Mouse (Mus musculus): Measurements from ENCODE around the gene Hdac5.

The Hdac5 gene

GRCm38 (mm10) chr11:102216056-102216885, 13.7 kb downstream of the Hdac5 start:
- no peak for DNase-seq (ENCODE audit: low spot score in 2 of 2)

DNA sequence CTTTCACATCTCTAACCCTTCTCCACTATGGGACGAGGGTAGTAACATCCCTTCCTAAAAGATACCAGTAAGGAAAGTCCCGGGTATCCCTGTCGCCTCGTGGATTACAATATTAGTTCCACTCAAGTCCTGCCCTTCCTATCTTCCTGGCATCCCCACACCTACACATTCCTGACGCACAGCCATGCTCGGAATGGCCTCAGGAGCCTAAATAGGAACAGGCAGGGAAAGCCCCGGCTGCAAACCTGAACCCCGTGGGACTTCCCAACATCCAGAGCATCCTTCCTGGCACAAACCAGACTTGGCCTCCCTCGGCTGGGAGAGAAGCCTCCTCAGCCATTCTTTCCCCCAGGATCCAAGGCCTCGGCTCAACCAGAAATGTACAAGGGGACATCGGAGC, 14.5 kb downstream of the Hdac5 start:
- no peak for DNase-seq (ENCODE audit: low spot score in 2 of 2)

DNA sequence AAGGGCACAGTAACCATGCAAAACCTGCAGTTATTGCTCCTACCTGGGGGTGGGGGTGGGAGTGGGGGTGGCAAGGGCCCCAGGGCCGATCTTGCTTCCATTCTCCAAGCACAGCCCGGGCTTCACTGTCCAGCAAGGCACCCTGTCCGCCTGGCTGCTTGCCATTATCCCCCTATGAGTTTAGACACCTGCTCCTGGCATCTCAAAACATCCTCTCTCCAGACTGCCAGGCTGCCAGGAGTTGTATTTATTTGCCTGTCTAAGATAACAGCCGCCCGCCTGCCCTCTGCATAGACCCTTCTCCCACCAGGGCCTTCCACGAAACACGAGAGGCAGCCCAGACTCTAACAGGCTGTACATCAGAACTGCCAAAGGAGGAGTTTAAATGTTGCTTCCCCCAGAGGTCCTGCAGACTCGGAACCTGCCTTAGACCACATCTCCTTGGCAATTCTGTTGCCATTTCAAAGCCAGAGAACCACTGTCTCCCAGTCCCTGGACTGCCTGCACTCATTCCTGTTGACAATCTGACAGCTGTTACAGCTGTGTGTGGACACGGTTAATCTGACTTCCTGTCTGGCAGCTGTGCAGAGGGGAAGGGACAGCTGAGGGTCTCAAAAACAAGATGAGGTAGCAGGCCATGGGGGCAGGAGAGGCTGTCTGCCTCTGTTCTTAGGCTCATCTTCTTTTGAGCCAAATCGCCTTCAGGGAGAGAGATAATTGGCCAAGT, 15.4 kb downstream of the Hdac5 start:
- DNase-seq (ENCODE audit: low spot score in 2 of 2): no peak

- no peak for DNase-seq (ENCODE audit: low spot score in 2 of 2)
Observed at GRCm38 (mm10) chr11:102211936-102212341, 18.0 kb downstream of the Hdac5 start.

DNA sequence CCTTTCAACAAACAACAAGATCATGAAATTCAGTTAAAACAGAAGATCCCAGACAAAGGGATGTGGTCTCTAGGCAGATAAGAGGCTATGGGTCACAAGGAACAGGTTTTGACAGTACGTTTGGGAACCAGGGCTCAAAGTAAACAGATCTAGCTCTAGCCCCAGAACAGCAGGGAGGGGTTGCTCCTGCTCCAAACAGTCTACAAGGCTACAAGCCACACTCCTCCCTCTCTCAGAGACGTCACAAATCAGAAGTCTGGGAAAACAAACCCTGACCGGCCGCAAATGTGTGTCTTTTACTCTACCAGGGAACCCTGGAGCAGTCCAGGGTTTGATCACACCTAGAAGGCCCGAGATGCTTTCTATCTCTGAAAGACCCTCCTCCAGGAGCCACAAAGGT, 19.0 kb downstream of the Hdac5 start:
- DNase-seq (ENCODE audit: low spot score in 2 of 2): no peak

DNA sequence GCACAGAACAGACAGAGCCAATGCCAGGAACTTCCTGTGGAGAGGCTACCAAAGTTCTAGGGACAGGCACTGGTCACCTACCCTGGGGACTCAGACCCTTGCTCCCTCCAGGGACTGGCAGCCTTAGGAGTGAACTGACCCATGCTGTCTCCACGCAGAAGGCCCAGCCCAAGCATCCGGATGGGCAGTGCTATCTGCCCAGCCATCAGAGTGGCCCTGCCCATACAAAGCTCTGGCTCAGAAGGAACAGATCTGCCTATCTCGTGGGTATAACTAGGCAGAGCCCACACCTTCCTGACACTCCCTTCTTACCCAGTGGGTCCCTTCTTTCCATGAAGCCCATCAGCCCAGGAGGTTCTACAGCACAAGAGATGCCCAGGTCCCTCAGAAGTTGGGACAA, 19.8 kb downstream of the Hdac5 start:
- no peak for DNase-seq (ENCODE audit: low spot score in 2 of 2)

GRCm38 (mm10) chr11:102209742-102210141, 20.2 kb downstream of the Hdac5 start:
- DNase-seq (ENCODE audit: low spot score in 2 of 2): no peak

DNA sequence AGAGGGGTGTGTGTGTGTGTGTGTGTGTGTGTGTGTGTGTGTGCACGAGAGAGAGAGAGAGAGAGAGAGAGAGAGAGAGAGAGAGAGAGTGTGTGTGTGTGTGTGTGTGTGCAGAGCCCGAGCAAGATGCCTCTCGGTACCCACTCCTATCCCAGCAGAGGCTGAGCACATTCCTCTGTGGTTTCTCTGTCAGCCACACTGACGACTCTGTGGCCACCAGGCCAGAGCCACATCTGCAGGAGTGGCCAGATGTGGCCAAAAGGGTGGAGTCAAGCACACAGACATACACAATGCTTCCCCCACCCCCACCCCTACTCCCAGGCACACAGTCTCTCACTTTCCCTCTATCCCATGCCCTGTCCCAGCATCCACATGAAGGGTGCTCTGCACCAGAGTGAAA, 21.1 kb downstream of the Hdac5 start:
- no peak for DNase-seq (ENCODE audit: low spot score in 2 of 2)

DNA sequence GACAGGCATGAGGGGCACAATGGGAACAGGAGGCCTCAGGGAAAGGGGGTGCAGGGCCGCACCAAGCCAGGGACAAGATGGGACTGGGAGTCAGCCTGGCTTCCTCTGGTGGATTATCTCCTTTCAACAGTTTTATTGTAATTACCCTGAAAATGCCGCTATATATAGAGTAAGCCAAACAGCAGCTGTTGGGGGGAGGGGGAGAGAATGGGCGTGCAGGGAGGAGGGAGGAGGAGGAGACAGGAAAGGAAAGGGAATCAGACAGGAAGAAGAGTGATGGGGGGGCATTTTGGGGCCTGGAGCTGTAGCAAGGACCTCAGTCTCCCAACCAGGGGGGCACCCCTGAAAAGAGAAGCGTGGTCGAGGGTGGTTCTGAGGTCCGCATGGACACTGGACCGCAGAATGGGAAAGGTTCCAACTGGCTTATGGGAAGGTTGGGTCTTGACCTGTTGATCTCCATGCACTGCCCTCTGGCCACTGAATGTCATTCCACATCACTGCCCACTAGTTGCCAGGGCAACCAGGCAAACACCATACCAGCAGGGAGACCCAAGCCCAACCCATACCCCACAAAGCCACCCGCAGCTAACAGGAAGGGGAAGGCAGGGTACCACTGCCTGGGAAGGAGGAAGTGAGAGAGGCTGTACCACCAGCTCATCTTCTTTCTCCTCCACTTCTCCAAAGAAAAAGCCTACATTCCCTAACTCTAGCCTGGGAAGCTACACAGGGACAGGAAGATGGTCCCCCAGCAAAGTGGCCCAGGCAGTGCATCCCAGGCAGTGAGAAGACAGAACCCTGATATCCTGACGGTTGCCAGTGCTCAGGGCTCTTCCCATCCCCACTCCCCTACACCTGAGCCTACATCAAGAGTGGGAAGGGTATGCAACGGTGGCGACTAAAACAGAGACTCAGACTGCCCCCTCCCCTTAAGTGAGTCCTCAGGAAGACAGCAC, 21.9 kb downstream of the Hdac5 start:
- DNase-seq (ENCODE audit: low spot score in 2 of 2): no peak

DNA sequence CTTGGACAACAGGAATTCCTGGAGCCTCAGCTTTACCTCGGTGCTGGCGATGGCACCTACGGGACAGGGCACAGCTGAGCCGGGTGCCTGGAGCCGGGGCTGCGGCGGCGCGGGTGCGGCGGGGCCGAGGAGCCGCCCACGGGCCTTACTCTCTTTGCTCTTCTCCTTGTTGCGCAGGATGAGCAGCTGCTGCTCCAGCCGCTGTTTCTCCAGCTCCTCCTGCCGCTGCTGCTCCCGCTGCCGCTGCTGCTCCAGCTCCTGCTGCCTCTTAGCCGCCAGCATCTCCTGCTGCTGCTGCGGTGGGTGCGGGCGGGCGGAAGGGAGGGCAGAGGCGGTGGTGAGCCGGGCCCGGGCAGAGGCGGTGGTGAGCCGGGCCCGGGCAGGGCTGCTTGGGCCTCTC, 23.5 kb downstream of the Hdac5 start:
- no peak for DNase-seq (ENCODE audit: low spot score in 2 of 2)

DNA sequence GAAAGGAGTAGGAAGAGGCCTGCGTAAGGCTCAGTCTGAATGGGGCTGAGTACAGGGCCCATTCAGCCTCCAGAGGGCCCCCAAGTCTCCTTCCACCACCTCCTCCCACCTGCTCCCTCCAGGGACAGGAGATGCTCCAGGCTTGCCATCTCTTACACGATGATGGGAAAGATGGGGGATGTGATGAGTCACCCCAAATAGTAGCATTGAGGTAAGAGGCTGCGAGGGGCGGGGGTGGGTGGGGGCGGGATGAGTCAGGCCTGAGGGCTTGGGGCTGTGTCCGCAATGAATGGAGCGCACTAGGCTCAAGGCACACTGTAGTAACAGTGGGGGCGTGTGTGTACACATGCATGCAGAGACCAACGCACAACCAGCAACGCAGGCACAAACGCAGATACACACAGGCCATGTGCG, 28.6 kb downstream of the Hdac5 start:
- DNase-seq (ENCODE audit: low spot score in 2 of 2): no peak

DNA sequence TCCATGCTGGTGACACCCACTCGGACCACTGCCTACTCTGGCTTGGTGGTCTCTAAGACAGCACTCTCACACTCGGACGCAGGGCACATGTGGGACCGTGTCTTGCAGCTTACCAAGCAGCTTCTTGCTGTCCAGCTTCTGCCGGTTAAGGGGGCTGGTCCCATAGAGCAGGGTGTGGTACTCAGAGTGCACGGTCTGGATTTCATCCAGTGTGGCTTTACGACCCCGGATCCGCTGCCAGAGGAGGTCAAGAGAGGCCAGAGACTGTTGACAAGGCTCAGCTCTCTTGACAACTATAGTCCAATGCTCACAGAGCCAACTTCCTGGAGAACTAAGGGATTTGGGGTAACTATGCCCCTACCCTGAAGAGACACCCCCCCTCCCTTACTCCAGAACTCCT, 30.1 kb downstream of the Hdac5 start:
- DNase-seq (ENCODE audit: low spot score in 2 of 2): no peak

- no peak for DNase-seq (ENCODE audit: low spot score in 2 of 2)
Observed at GRCm38 (mm10) chr11:102198245-102198644, 31.7 kb downstream of the Hdac5 start.

GRCm38 (mm10) chr11:102196018-102196797, 33.8 kb downstream of the Hdac5 start:
- no peak for DNase-seq (ENCODE audit: low spot score in 2 of 2)

DNA sequence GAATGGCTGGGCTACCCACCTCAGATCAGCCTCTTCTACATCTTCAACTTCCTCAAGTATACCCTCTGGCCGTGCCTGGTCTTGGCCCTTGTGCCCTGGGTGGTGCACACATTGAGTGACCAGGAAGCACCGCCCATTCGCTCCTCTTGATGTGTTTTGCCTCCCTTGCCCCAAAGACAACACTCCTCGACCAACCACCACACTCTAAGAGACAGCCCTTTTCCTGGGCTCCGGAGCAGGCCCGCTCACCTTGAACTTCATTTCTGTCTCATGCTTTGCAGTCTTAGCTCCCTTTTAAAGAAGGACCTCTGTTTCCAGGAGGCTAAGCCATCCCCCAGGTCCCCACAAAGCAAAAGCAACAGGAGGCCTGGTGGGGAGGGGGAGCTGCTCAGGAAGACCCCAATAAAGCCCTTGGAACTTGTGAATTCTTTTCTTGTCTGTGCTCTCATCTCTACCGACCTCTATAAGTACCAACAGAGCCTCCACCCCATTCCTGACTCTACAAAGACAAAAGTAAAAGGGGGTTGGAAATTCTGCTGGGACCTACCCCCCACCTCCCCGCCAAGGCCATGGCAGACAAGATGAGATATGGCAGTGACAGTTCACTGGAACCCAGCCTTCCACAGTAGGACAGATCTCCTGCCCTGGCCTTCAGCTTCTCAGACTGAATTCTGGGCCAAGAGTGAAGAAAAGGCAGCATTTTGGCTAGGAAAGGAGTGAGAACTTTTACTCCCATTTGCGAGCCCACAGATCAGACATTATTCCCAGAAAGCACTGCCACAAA, 36.1 kb downstream of the Hdac5 start:
- no peak for DNase-seq (ENCODE audit: low spot score in 2 of 2)

DNA sequence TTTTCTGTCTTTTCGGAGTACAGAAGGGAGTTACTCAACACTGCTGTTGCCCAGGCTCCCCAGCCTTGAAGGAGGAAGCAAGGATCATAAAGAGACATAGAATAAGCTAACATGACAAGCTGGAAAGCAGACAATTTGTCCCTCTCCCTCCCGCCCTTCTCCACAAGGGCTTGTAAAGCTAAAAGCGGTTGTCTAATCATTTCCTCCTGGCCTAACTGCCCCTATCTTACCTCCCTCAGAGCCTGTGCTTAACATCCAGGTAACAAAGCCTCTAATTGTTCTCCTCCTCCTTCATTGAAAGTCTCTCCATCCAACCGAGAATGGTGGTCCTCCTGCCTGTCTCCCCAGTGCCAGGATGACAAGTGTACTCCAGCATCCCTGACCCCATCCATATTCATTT, 39.1 kb downstream of the Hdac5 start:
- DNase-seq (ENCODE audit: low spot score in 2 of 2): no peak

- DNase-seq (ENCODE audit: low spot score in 2 of 2): peak; percentile 81 to 82
Observed at GRCm38 (mm10) chr11:102189461-102190436, 40.2 kb downstream of the Hdac5 start, which contains the start of gene G6pc3. TSS of gene G6pc3 (plus strand) at chr11:102189620.

DNA sequence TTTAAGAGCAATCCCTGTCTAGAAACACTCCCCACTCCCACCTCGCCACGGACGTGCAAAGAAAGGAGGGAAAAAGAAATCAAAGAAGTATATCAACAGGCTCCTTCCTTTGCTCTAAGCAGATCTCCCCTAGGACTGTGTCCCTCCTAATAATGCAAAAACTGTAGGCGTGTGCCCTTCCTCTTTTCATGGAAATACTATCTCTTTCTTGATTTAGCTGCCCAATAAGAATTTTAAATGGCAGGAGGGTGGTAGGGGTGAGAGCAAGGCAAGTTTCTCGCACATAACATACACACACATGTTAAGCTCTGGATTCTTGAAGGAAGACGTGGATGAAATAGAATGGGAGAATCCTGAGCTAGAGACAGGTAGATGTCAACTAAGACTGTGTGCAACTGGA, 41.0 kb downstream of the Hdac5 start:
- no peak for DNase-seq (ENCODE audit: low spot score in 2 of 2)

DNA sequence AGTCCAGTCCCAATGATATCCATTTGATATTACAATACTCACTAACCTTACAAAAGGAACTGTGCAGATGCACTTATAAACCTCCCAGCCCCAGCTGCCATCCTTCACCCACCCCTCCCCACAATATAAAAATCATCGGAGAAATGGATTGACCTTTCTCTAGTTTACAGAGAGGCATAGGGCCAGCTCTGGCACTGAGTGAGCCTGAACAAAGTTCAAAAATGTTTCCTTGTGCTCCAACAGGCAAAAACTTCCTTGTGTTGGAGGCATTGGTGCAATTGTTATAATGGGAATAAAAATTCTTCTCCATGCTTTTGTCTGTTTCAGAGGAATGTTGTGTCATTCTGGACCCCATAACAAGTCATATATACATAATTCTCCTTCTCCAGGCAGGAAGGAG, 43.7 kb downstream of the Hdac5 start:
- no peak for DNase-seq (ENCODE audit: low spot score in 2 of 2)
